In genomic region chr4:138677579-138677978, GRCm38 (mm10) we compare ENCODE assay signal across 9 mouse cellular contexts. TPM values are rescaled to one million over a fixed set of nuclear protein-coding genes. Genes with fewer than 3 reads are reported as not detected.
DNase-seq lines count a peak whose midpoint lies in the region; ATAC-seq and TF ChIP-seq lines count a peak whose summit lies in the region.
"Had no signal": no experiment of that assay in that cellular context is flagged by ENCODE, and none has a peak within 500 bp of the region (broad histone marks: within the 10 kb centered on the region; RNA-seq: fewer than 3 reads in every experiment).

No protein-coding gene starts in this region.

- WGBS in hindbrain, embryonic 10.5 days, result 29% methylated on average over 16 of the region's 16 CpGs
- 28% methylated on average over 16 of the region's 16 CpGs for WGBS in limb, embryonic 11.5 days
- WGBS in lung, postnatal 0 days, result 17% methylated on average over 16 of the region's 16 CpGs

- no peak overlapping the region for H3K9ac ChIP-seq in limb, embryonic 11.5 days (ENCODE audit: low read length)
- H3K9ac ChIP-seq in lung, postnatal 0 days (replicated peaks; ENCODE audit: low read depth), result no peak overlapping the region

- peak; percentile 84 for DNase-seq in ES-CJ7 (ENCODE audit: low read depth, low spot score)
- DNase-seq in cerebellum, adult 8-10 months, result peak; percentile 42
- peak; percentile 47 for DNase-seq in hindbrain, embryonic 10.5 days (ENCODE audit: low spot score)
- DNase-seq in limb, embryonic 11.5 days (ENCODE audit: low spot score), result peak; percentile 41
- DNase-seq in ovary, adult 18-20 months (ENCODE audit: low spot score), result no peak
- no peak for DNase-seq in heart, adult 18-20 months
- DNase-seq in lung, postnatal 0 days (ENCODE audit: low spot score), result no peak

- peaks cover 10% of the 10 kb centered on the region for H3K4me1 ChIP-seq in hindbrain, embryonic 10.5 days (replicated peaks)
- H3K4me1 ChIP-seq in limb, embryonic 11.5 days (ENCODE audit: control insufficient read depth, insufficient read depth, low read length), result no peaks in the 10 kb centered on the region
- no peaks in the 10 kb centered on the region; the same call in none of the 2 replicates for H3K4me1 ChIP-seq in testis, adult 2 months (ENCODE audit: control insufficient read depth, insufficient read depth, low read length)
- no peaks in the 10 kb centered on the region for H3K4me1 ChIP-seq in lung, postnatal 0 days (ENCODE audit: insufficient read depth, low read depth, low read length)

- H3K27me3 ChIP-seq in hindbrain, embryonic 10.5 days (ENCODE audit: insufficient read depth, poor library complexity, severe bottlenecking), result peaks cover 27% of the 10 kb centered on the region; the same call in 1 of the 2 replicates
- H3K27me3 ChIP-seq in limb, embryonic 11.5 days (ENCODE audit: control insufficient read depth, insufficient read depth, low read length), result 0 out of 2 replicates have a peak, but pooled peaks cover 2% of the 10 kb centered on the region
- no peaks in the 10 kb centered on the region for H3K27me3 ChIP-seq in testis, adult 2 months (ENCODE audit: control insufficient read depth, insufficient read depth, low read length)
- no peaks in the 10 kb centered on the region for H3K27me3 ChIP-seq in lung, postnatal 0 days (replicated peaks; ENCODE audit: insufficient read depth, low read length)

- no peaks in the 10 kb centered on the region for H3K9me3 ChIP-seq in hindbrain, embryonic 10.5 days
- no peaks in the 10 kb centered on the region for H3K9me3 ChIP-seq in limb, embryonic 11.5 days (ENCODE audit: control insufficient read depth, low read length)
- H3K9me3 ChIP-seq in lung, postnatal 0 days (ENCODE audit: low read length), result no peaks in the 10 kb centered on the region

- ATAC-seq in limb, embryonic 11.5 days (ENCODE audit: insufficient number of reproducible peaks, low FRiP score, low TSS enrichment, low read depth), result no peak
- no peak for ATAC-seq in lung, postnatal 0 days

- H3K4me2 ChIP-seq in limb, embryonic 11.5 days (ENCODE audit: low read depth, severe bottlenecking), result no peak overlapping the region
- no peak overlapping the region for H3K4me2 ChIP-seq in lung, postnatal 0 days (replicated peaks; ENCODE audit: low read depth, low read length)

- peak overlapping the region; percentile 32 for H3K4me3 ChIP-seq in hindbrain, embryonic 10.5 days
- H3K4me3 ChIP-seq in limb, embryonic 11.5 days (ENCODE audit: low read depth, low read length), result no peak overlapping the region
- peak overlapping the region; percentile 89 for H3K4me3 ChIP-seq in testis, adult 2 months (ENCODE audit: control insufficient read depth, low read depth, low read length)
- no peak overlapping the region for H3K4me3 ChIP-seq in lung, postnatal 0 days (ENCODE audit: low read depth, low read length)

- no peak for TF ChIP-seq EP300 in lung, postnatal 0 days (IDR thresholded peaks at IDR 0.05)

- no peaks in the 10 kb centered on the region for H3K36me3 ChIP-seq in hindbrain, embryonic 10.5 days
- H3K36me3 ChIP-seq in limb, embryonic 11.5 days (ENCODE audit: control insufficient read depth, insufficient read depth, low read length), result no peaks in the 10 kb centered on the region
- no peaks in the 10 kb centered on the region for H3K36me3 ChIP-seq in testis, adult 2 months (ENCODE audit: control insufficient read depth, insufficient read depth, low read length)
- no peaks in the 10 kb centered on the region for H3K36me3 ChIP-seq in lung, postnatal 0 days (ENCODE audit: insufficient read depth, low read length)

- peak; percentile 76 for TF ChIP-seq POLR2A in testis, adult 2 months (IDR thresholded peaks at IDR 0.05; ENCODE audit: control insufficient read depth, low read depth, low read length)

- H3K27ac ChIP-seq in hindbrain, embryonic 10.5 days, result peak overlapping the region; percentile 35
- H3K27ac ChIP-seq in limb, embryonic 11.5 days (replicated peaks; ENCODE audit: low read depth, low read length), result no peak overlapping the region
- H3K27ac ChIP-seq in testis, adult 2 months (ENCODE audit: control insufficient read depth, insufficient read depth, low read depth, low read length), result peak overlapping the region; percentile 95
- H3K27ac ChIP-seq in lung, postnatal 0 days (ENCODE audit: low read length), result no peak overlapping the region

- no peak for TF ChIP-seq CTCF in testis, adult 2 months (IDR thresholded peaks at IDR 0.05; ENCODE audit: control insufficient read depth, insufficient read depth, insufficient replicate concordance, low read depth, low read length)
- no peak for TF ChIP-seq CTCF in lung, postnatal 0 days (IDR thresholded peaks at IDR 0.05)

RNA-seq across cellular contexts. Expression of gene Vwa5b1, which starts 41.9 kb away (rescaled TPM):
- 0.67 and 0.80 TPM in 2 replicates for polyA plus RNA-seq in hindbrain, embryonic 10.5 days (2016; fragmentation: Nextera tagmentation; extraction: Ambion mirVana)
- polyA plus RNA-seq in limb, embryonic 11.5 days (2014; fragmentation: Nextera tagmentation; extraction: Ambion mirVana), result 0.11 TPM in 1 of 2 replicates, not detected in the other
- polyA plus RNA-seq in testis, adult 2 months (2012; rRNA removed), result 24.8 and 30.2 TPM in 2 replicates
- total RNA-seq in heart, adult 18-20 months (2021), result not detected
- 0.08 and 0.12 TPM in 2 replicates for polyA plus RNA-seq in lung, postnatal 0 days (2015; fragmentation: Nextera tagmentation; extraction: Ambion mirVana)
- total RNA-seq: hematopoietic stem cell, adult 5-6 weeks had no signal

RNA-seq across cellular contexts. Expression of gene Pla2g2c, which starts 47.0 kb away (rescaled TPM):
- 0.89 and 0.95 TPM in 2 replicates for polyA plus RNA-seq in hindbrain, embryonic 10.5 days (2016; fragmentation: Nextera tagmentation; extraction: Ambion mirVana)
- polyA plus RNA-seq in limb, embryonic 11.5 days (2014; fragmentation: Nextera tagmentation; extraction: Ambion mirVana), result 0.27 and 1.1 TPM in 2 replicates
- 148 and 161 TPM in 2 replicates for polyA plus RNA-seq in testis, adult 2 months (2012; rRNA removed)
- under 1 TPM; 0.15 to 0.18 TPM for total RNA-seq in heart, adult 18-20 months (2021)
- 0.43 and 0.53 TPM in 2 replicates for polyA plus RNA-seq in lung, postnatal 0 days (2015; fragmentation: Nextera tagmentation; extraction: Ambion mirVana)
- total RNA-seq: hematopoietic stem cell, adult 5-6 weeks had no signal

RNA-seq across cellular contexts. Expression of gene Ubxn10, which starts 59.4 kb away (rescaled TPM):
- 2.3 and 4.6 TPM in 2 replicates for polyA plus RNA-seq in hindbrain, embryonic 10.5 days (2016; fragmentation: Nextera tagmentation; extraction: Ambion mirVana)
- polyA plus RNA-seq in limb, embryonic 11.5 days (2014; fragmentation: Nextera tagmentation; extraction: Ambion mirVana), result 1.9 and 2.3 TPM in 2 replicates
- polyA plus RNA-seq in testis, adult 2 months (2012; rRNA removed), result 371 and 394 TPM in 2 replicates
- total RNA-seq in heart, adult 18-20 months (2021), result 1 to 10 TPM; 1.9 to 2.7 TPM
- 10.1 and 11.7 TPM in 2 replicates for polyA plus RNA-seq in lung, postnatal 0 days (2015; fragmentation: Nextera tagmentation; extraction: Ambion mirVana)
- total RNA-seq: hematopoietic stem cell, adult 5-6 weeks had no signal

Comparison
In these comparisons a context has a peak if more than half of its experiments do, and no peak if none do; other contexts are left out.
1. DNase-seq: peak in ES-CJ7 (single experiment), cerebellum, adult 8-10 months (single experiment), hindbrain, embryonic 10.5 days (single experiment) and limb, embryonic 11.5 days (single experiment); none in ovary, adult 18-20 months (single experiment), heart, adult 18-20 months (0 of 2) and lung, postnatal 0 days (single experiment).
2. H3K27ac ChIP-seq: peak in hindbrain, embryonic 10.5 days (single experiment) and testis, adult 2 months (single experiment); none in limb, embryonic 11.5 days (single experiment) and lung, postnatal 0 days (single experiment).
3. H3K4me3 ChIP-seq: peak in hindbrain, embryonic 10.5 days (single experiment) and testis, adult 2 months (single experiment); none in limb, embryonic 11.5 days (single experiment) and lung, postnatal 0 days (single experiment).
4. RNA of gene Vwa5b1, which starts 41.9 kb away (polyA plus RNA-seq): 24.8 to 30.2 TPM in testis, adult 2 months; 0.67 to 0.80 TPM in hindbrain, embryonic 10.5 days, 0.11 TPM in limb, embryonic 11.5 days and 0.08 to 0.12 TPM in lung, postnatal 0 days; every median in the first group is over 10 times any median in the second.
5. RNA of gene Pla2g2c, which starts 47.0 kb away (polyA plus RNA-seq): 148 to 161 TPM in testis, adult 2 months; 0.27 to 1.1 TPM in limb, embryonic 11.5 days, 0.89 to 0.95 TPM in hindbrain, embryonic 10.5 days and 0.43 to 0.53 TPM in lung, postnatal 0 days; every median in the first group is over 10 times any median in the second.
6. RNA of gene Ubxn10, which starts 59.4 kb away (polyA plus RNA-seq): 371 to 394 TPM in testis, adult 2 months; 10.1 to 11.7 TPM in lung, postnatal 0 days, 2.3 to 4.6 TPM in hindbrain, embryonic 10.5 days and 1.9 to 2.3 TPM in limb, embryonic 11.5 days; every median in the first group is over 10 times any median in the second.